Mouse (Mus musculus) mesoderm, embryonic 11.5 days (tissue): ENCODE data around the gene Etnk1.
"Not testable (repeated sequence)": the region's sequence is repeated elsewhere in the genome, so short reads cannot be mapped to it uniquely, and the experiment has no call there.

Source experiments
- DNase-seq: peaks from one replicate; pipeline ENCODE4 v3.0.0-alpha.2; 2012; ENCODE audit warnings: low read depth, low spot score

The Etnk1 gene

DNA sequence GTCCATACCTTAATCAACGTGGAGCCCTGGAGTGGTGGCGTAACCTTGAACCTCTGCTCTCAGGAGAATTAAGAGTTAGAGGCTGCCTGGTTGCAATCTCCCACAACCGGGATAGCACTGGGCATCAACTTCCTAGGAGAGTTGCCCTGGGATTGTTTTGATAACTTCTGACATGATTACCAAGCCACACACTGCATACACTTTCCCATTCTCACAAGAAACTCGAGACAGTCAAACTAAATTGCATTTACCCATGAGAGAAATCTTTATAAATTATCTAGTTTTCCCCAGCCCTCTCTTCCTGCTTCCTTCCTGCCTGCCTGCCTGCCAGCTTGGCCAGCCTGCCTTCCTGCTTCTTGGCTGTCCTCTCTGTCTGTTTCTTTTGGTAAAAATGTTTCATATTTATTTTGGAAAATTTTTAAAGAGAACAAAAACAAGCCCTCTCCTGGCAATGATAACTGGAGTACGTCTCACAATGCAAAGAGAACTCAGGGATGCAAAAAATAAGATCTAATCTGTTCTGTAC, 17.2 kb upstream of the Etnk1 start:
- no peak for DNase-seq

DNA sequence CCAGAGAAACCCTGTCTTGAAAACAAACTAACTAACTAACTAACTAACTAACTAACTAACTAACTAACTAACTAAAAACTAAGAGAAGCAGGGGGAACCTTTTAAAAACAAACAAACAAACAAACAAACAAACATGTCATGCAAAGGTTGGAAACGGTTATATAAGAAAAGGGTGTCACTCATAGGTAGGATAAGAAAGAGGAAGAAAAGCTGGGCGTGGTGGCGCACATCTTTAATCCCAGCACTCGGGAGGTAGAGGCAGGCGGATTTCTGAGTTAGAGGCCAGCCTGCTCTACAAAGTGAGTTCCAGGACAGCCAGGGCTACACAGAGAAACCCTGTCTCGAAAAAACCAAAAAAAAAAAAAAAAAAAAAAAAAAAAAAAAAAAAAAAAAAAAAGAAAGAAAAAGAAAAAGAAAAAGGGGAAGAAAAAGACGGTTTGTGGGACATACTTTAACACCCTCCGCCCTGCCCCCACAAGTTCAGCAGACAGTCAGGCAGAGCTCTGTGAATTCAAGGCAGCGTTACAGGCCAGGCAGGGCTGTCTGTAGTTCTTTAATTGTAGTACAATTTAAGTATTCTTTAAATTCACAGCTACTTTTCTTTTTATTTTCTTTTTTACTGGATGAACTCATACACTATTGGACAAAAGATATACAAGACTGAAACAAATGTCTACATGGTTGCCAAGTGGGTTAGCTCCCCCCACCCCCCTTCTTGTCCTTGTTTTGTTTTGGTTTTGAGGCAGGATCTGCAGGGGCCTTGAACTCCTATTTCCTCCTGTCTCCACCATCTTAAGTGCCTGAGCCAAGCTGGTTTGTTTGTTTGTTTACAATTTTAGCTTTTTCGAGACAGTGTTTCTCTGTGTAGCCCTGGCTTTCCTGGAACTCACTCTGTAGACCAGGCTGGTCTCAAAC, 15.7 kb upstream of the Etnk1 start:
- not testable (repeated sequence) for DNase-seq

DNA sequence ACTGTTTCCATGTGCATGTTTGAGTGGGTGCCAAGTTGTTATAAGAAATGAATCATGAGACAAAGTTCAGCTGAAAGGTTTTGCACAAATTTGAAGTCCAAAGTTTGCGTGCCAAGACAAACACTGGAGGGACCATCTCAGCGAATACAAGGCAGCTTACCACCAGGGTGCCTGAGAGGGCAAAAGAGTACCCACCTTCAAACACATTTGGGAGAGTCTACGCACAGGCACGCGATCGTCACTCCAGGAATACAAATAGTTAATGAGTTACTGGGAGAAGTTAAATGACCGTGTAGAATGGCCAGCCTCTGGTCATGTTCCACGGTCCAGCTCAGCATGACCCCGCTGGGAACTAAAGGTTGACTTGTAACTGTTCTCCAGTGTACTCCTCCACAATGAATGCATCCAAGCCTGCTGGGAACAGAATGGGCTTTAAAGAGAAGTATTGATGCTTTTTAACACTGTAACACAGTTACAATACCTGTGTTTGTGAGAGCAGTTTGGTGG, 14.6 kb upstream of the Etnk1 start:
- DNase-seq = peak; percentile 40

DNA sequence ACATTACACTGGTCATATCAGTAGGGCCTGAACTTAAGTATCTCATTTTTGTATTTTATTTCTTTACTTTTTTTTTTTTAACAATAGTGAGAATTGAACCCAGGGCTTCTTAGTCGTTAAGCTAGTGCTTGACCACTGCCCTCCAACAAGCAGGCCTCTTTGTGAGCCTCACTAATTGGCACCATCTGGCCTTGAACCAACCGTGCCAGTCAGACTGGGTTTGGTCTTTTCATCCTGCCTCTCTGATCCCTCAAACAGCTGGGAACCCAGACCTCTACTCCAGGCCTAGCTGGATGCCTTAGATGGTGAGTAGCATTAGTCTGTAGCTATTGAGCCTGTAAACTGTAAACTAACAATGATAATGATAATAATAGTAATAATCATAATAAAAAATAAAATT, 13.9 kb upstream of the Etnk1 start:
- DNase-seq = no peak

DNA sequence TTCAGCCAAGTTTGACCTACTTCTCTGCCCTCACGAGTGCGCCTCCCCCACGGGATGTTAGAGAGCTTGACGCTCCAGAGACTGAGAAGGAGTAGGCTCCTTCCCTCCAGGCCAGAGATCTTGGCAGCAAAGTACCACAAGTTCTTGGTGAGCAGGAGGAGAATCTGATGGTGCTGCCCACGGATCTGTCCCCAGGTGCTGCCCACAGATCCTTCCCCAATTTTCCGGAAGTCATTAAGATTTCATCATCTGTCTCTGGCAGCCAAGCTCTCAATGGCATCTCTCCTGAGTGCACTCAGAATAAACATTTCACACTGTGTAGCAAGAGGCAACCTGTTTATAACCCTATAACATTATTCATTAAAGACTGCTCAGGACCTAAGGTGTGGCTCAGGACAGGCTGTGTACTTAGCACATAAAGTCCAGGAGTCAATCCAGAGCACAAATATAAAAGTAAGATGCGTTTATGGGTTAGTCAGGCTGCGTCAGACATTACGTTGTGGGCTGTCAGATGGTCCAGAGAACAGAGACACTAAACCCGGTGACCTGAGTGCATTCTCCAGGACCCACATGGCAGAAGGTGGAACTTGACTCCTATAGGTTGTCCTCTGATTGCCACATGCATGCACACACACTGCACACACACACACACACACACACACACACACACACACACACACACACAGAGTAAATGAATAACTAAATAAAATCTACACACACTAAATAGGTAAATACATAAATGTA, 13.1 kb upstream of the Etnk1 start:
- DNase-seq = no peak

- no peak for DNase-seq
These were observed 12.1 kb upstream of the Etnk1 start for GRCm38 (mm10) chr6:143154885-143155284.

DNA sequence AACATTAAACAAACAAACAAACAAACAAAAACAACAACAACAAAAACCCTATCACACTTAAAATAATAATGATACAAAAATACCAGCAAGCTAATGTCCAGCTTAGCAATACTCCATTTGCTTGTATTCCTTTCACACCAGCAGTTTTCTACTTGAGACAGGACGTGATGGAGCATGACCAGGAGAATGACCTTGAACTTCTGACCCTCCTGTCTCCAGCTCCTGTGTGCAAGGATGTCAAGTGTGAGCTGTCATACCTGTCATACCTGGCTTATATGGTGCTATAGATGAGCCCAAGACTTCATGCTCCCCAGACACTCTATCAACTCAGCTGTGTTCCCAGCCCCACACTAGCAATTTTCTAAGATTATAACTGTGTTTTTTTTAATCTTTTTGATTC, 11.0 kb upstream of the Etnk1 start:
- DNase-seq = no peak

- no peak for DNase-seq
These were observed 10.3 kb upstream of the Etnk1 start for GRCm38 (mm10) chr6:143156684-143157083.

- DNase-seq = no peak
These were observed 9.6 kb upstream of the Etnk1 start for GRCm38 (mm10) chr6:143157401-143157800.

- DNase-seq = no peak
These were observed 6.3 kb upstream of the Etnk1 start for GRCm38 (mm10) chr6:143160572-143161231.

DNA sequence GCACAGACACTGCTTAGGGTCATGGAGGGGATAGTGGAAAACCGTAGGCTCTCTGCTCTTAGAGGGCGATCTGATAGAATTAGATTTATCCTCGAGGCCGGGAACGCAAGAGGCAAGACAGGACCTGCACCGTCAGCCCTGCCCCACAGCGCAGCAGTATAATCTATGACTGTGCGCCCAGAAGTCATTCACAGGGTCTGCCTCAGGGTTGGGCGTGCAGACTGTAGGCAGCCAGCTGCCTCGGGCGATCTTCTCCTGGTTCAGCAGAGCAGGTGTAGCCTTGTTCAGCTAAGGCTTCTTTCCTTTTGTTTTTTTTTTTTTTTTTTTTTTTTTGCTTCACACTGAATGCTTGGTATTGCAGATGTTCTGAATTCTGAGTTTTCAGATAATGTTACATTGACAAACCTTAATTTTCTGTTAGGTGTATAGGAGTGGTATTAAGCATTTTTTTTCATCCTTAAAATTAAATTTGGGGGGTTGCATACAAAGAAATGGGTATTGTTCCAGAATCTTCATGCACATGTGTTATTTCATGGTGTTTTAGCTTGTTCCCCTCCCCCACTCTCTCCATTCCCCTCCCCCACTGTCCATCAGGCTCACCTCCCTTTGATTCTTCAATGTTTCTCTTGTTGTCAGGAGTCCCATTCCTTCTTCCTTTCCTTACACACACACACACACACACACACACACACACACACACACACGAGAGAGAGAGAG, 4.7 kb upstream of the Etnk1 start:
- no peak for DNase-seq

- DNase-seq = no peak
These were observed 2.8 kb upstream of the Etnk1 start for GRCm38 (mm10) chr6:143163956-143164905.

- DNase-seq = no peak
These were observed 2.1 kb upstream of the Etnk1 start for GRCm38 (mm10) chr6:143164906-143165255.

DNA sequence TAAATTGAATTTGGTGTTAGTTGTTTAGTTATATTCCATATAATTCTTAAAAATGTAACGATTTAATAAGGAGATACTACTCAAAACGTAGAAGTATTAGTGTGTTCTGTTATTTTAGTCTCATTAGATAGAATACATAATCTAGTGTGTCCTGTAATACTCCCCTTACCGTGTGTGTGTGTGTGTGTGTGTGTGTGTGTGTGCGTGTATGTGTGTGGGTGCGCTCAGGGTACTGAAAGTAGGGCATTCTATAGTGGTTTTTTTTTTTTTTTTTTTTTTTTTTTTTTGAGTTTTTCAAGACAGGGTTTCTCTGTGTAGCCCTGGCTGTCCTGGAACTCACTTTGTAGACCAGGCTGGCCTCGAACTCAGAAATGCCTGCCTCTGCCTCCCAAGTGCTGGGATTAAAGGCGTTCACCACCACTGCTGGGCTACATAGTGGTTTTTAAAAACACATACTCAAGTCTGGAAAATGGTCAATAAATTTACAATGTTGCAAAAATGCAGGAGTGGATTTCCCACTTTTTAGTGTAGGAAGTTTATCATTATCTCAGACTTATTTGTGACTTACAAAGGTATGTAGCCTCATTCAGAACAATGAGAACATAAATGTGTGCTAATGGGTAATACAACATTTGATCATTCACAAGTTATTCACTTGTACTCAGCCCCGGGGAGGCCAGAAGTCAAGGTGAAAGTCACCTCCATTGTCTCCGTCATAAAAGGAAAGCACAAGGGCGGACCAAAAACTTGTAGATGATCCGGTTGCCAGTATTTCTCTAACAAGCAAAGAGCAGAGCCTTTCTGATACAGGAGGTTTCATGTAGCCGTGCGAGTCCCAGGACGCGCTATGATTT, 1.4 kb upstream of the Etnk1 start:
- no peak for DNase-seq

GRCm38 (mm10) chr6:143167409-143167919, 443 bp downstream of the Etnk1 start:
- DNase-seq = peak; percentile 49

GRCm38 (mm10) chr6:143167981-143168674, 1.1 kb downstream of the Etnk1 start:
- DNase-seq = no peak

DNA sequence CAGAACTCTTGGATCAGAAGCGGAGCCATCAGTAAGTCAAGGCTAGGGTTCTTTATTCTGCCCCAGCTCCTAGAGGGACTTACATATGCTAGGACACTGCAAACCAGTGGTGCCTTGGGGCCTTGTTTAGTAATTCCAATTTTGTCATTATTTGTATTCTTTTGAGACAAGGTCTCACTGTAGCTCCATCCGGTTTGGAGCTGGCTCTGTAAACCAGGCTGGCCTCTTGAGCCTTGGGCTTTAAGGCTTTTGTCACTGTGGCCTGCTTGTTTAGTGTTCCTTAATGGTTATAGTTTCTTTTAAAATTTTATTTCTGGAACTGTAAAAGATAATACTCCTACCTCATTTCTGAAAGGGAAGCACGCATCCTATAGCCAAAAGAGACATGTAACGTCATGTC, 2.4 kb downstream of the Etnk1 start:
- no peak for DNase-seq
